In the genomic region with DNA sequence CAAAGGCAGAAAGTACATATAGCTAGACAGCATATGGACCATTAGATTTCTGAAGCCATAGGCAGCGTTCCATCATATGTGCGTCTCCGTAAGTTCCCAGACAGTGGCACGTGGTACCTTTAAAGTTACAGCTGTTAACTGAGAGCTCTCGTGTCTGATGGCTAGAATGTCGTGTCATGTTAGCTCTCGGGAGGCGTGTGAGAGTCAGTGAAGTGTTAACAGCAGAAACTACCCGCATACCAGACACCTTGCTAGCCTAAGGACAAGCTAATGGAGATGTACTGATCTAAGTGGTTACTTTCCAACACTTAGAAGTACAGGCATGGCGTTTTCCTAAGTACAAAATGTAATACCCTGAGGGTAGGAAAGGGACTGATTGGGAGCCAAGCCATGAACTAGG, we compare ENCODE assay signal across 12 mouse cellular contexts.
"Had no signal": no experiment of that assay in that cellular context is flagged by ENCODE, and none has a peak within 500 bp of the region (broad histone marks: within the 10 kb centered on the region; RNA-seq: fewer than 3 reads in every experiment).

No protein-coding gene starts in this region.

- H3K9me3 ChIP-seq: liver, embryonic 13.5 days had no signal

- H3K4me2 ChIP-seq: midbrain, embryonic 11.5 days had no signal

- H3K4me3 ChIP-seq: left cerebral cortex, adult 2 months had no signal

- DNase-seq: kidney, postnatal 36 days; layer of hippocampus, postnatal 36 days; liver, embryonic 13.5 days; lung, adult 2 months; lung, postnatal 14 days; lung, postnatal 4 days; midbrain, embryonic 14.5 days; thymus, adult 18-20 months; thymus, postnatal 36 days had no signal

- H3K27ac ChIP-seq: kidney, postnatal 0 days; left cerebral cortex, adult 2 months; liver, embryonic 13.5 days had no signal

- H3K27me3 ChIP-seq: liver, embryonic 13.5 days had no signal
